Mouse (Mus musculus) CD8-positive naive resting alpha-beta T cell, adult 2 months (primary cell): ENCODE results near the gene Usp21.

Experiments used
- DNase-seq, 2 experiments: peaks; one replicate each; pipeline ENCODE4 v3.0.0; 2022; ENCODE audit warnings: low read depth in 2 of 2, low spot score in 2 of 2

Gene Usp21

GRCm38 (mm10) chr1:171285096-171285892 lies 2.5 kb downstream of the Usp21 start:
- DNase-seq, result no peak

DNA sequence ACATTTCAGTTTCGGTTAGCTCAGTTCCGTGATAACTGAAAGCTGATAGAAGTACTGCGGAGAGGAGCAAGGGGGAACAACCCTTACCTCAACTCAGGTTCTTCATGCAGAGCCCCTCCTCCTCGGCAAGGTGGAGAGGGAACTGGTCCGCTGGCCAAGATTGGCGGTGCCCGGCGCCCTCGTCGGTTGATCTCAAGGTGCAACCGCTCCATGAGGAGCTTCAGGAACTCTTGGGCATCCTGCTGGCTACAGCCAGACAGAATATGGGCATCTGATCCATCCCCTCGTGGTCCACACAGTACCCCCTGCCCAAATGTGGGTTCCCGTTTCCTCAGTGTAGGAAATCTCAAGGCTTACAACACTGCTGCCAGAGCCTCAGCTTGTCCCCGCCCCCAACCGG lies 3.3 kb downstream of the Usp21 start:
- DNase-seq, result no peak

GRCm38 (mm10) chr1:171283188-171284160 lies 4.3 kb downstream of the Usp21 start:
- DNase-seq, result no peak

- DNase-seq, result no peak
These were observed 5.5 kb downstream of the Usp21 start for GRCm38 (mm10) chr1:171282086-171282805.

- DNase-seq, result peak; percentile 56 to 74
These were observed 6.3 kb downstream of the Usp21 start for GRCm38 (mm10) chr1:171281528-171281923.

DNA sequence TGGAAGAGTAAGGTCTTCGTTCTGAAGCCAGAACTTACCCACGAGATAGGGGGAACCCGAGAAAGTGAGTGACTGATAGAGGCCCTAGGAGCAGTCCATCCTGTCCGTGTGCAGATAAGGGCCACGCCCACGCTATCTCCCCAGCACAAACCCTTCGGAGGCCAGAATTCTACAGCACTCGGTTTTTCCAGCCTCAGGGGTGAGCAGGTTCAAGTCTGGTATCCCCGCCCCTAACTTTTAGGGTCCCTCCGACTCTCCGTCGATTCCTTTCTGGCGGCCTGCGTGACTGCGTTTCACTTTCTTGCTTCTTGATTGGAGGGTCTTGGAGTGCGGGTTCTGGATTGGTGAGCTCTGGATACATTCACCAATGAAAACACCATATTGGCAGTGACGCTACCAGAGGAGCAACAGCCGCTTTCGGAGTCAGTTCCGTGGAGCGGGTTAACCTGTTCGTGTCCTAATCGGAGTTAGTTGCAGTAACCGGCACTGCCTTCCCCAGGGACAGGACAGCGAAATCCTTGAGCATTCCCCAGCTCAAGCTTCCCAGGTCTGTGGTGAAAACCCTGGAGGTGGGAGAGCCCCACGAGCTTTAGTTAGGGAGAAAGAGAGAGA lies 6.8 kb downstream of the Usp21 start, which contains the start of gene Ppox:
TSS of gene Ppox (minus strand) at position 271 of the 612 bp plus-strand sequence.
- DNase-seq, result peak; percentile 89 to 91

DNA sequence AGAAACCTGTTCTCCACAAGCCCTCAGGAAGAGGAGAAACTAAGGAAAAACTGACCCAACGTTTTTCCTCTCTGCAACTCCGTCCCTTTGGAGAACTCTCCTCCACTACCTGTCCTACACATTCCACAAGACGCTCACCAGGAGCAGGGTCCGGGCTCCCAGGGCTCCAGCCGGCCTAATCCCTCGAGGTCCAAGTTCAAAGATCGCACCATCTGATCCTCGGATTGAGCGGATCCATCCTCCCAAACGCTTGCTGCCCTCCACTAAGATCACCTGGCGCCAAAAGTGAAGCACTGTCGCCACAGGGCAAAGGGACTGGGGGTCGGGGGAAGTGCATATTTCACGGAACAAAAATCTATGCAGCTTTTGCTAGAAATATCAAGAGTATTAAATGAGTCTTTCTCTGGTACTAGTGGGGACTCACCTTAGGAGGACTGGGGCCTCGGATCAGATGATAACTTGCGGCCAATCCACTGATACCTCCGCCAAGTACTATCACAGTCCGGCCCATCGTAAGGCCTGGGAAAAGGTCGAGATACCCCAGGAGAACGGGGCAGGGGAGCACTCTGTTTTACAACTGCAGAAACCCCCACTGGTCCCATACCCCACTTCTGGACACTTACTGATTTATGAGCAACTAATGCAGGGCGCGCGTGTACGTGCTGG lies 7.4 kb downstream of the Usp21 start:
- no peak for DNase-seq

GRCm38 (mm10) chr1:171279721-171280120 lies 8.1 kb downstream of the Usp21 start:
- DNase-seq, result no peak

DNA sequence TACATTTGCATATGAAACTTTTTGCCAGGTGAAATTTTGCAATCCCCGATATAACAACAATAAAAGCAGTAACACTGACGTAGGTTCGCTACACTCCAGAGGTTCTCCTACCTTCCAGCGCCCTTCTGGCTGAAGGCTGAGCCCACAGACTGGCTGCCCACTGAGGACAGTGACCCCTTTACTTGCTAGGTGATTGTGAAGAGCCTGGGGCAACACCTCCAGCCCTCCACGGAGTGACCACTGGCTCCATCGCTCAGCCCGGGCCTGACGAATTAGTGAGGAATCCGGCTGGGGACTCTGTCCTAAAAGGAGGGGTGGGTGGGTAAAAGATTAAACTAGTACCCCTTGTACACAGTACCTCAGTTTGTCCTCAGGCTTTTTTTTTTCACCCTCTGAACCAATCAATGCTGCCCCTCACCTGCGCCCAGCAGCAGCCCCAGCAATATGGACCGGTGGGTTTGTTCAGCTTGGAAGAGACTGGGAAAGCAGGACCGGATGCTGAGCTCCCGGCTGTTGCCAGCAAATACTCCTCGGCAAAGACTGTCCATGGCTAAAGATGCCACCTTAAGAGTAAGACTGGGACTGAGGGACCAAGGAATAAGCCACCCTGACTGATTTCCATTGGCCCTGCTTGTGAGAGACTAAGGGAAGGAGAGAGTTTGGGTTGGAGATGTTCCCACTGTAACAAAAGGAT lies 8.6 kb downstream of the Usp21 start:
- DNase-seq, result no peak

GRCm38 (mm10) chr1:171278436-171278835 lies 9.4 kb downstream of the Usp21 start:
- no peak for DNase-seq

DNA sequence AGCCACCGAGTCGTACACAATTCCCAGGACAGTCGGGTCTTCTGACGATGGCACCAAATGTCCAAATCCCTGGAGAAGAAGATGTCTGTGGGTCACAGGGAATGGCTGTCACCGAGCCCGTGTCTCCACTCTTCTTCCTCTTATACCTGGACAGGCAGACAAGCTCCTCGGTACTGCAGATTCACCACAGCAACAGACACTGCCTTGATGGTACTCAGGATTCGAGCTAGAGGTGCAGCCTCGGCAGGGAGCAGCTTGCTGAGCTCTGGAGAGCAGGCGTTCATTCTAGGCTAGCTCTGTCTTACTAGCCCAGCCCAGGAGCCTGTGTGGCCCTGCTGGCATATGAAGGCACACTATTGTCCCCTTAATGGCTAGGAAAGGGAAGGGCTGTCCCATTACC lies 10.1 kb downstream of the Usp21 start:
- DNase-seq, result no peak

GRCm38 (mm10) chr1:171276110-171276748 lies 11.6 kb downstream of the Usp21 start:
- no peak for DNase-seq

DNA sequence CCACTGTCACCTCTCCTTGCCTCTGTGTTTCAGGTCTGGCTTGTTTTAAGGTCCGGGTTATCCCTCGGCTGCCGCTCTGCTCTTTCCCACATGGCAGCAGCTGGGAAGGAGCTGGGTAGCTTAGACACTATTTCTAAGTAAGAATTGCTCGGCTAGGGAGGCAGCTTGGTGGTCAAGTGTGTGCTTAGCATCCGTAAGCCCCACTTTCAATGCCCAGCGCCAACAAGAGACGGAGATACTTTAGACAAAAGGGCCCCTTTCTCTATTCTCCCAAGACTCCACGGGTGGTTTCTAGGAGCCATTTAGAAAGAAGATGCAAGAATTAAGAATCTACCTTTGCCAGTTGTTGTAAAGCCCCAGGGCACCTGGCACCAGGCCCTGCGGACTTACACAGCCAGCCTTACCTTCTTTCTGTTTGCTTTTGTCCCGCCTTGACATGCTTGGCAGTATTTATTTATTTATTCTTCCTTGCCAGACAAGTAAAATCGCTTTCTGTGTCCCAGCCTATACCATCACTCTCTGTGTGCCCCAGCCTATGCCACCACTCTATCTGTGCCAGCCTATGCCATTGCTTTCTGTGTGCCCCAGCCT lies 12.6 kb downstream of the Usp21 start:
- DNase-seq, result no peak

- no peak for DNase-seq
These were observed 13.6 kb downstream of the Usp21 start for GRCm38 (mm10) chr1:171274171-171274570.

DNA sequence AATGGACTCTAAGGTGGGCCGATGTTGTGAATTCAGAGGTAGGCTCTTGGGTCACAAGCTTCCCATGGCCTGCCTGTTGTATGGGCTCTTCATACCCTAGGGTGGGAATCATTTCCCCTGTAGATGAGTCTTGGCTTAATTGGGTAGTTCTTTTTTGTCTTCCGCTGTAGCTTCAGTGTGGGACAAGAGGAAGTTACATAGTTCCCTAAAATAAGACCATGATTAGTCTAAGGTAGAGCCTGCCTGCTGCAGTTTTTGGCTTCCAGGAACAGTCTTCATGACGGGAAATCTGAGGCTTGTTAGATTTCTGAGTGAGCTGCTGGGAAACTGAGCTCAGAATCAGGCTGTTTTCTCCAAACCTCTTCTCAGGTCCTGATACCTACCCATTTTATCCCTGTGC lies 15.7 kb downstream of the Usp21 start:
- no peak for DNase-seq

DNA sequence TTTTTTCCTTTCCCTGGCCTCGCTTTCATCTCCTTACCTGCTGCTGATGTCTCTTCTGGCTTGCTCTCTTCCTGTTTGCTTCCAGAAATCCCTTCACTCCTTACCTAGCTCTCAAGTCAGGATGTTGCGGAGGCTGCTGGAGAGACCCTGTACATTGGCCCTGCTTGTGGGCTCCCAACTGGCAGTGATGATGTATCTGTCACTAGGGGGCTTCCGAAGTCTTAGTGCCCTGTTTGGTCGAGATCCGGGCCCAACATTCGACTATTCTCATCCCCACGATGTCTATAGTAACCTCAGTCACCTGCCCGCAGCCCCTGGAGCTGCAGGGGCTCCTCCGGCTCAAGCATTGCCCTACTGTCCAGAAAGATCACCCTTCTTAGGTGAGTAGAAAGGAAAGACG lies 16.2 kb downstream of the Usp21 start:
- DNase-seq, result no peak

GRCm38 (mm10) chr1:171271196-171271595 lies 16.6 kb downstream of the Usp21 start:
- no peak for DNase-seq

DNA sequence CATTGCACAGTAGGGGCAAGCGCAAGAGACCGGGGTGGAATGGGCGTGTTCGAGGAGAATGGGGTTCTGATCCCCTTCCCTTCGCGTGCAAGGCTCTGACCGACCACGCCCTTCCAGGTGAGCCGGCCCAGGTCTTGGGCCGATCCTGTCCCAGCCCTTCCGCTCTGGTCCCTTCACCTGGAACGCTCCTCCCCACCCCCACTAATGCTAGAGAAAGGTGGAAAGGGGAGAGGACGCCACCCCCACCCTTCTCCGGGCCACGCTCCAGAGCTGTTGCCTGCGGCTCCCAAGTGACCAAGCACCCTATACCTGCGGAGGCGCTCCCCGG lies 17.3 kb downstream of the Usp21 start:
- no peak for DNase-seq
